Mouse (Mus musculus): Measurements from ENCODE around the gene Adam33.
"Not testable (repeated sequence)": the region's sequence is repeated elsewhere in the genome, so short reads cannot be mapped to it uniquely, and the experiment has no call there.

Adam33 gene

GRCm38 (mm10) chr2:131063404-131063864 is at the start of gene Adam33:
Gene Adam33 (minus strand): TSS chr2:131063814.
- DNase-seq (ENCODE audit: low spot score in 2 of 2) = no peak

GRCm38 (mm10) chr2:131105989-131106388 is 42.4 kb upstream of the Adam33 start:
- no peak for DNase-seq (ENCODE audit: low spot score in 2 of 2)

GRCm38 (mm10) chr2:131105061-131105460 is 41.4 kb upstream of the Adam33 start:
- DNase-seq (ENCODE audit: low spot score in 2 of 2) = not testable (repeated sequence)

- no peak for DNase-seq (ENCODE audit: low spot score in 2 of 2)
Measured at GRCm38 (mm10) chr2:131104021-131104420, 40.4 kb upstream of the Adam33 start.

GRCm38 (mm10) chr2:131101530-131101929 is 37.9 kb upstream of the Adam33 start:
- no peak for DNase-seq (ENCODE audit: low spot score in 2 of 2)

- no peak for DNase-seq (ENCODE audit: low spot score in 2 of 2)
Measured at GRCm38 (mm10) chr2:131097087-131097486, 33.5 kb upstream of the Adam33 start.

GRCm38 (mm10) chr2:131096101-131096795 is 32.6 kb upstream of the Adam33 start:
- peak; percentile 29 to 34 for DNase-seq (ENCODE audit: low spot score in 2 of 2)

- DNase-seq (ENCODE audit: low spot score in 2 of 2) = peak; percentile 84 to 87
Measured at GRCm38 (mm10) chr2:131094823-131095222, 31.2 kb upstream of the Adam33 start.

GRCm38 (mm10) chr2:131093577-131093976 is 30.0 kb upstream of the Adam33 start:
- DNase-seq (ENCODE audit: low spot score in 2 of 2) = no peak

- DNase-seq (ENCODE audit: low spot score in 2 of 2) = no peak
Measured at GRCm38 (mm10) chr2:131090852-131091251, 27.2 kb upstream of the Adam33 start.

GRCm38 (mm10) chr2:131089634-131090033 is 26.0 kb upstream of the Adam33 start:
- no peak for DNase-seq (ENCODE audit: low spot score in 2 of 2)

GRCm38 (mm10) chr2:131088581-131088980 is 25.0 kb upstream of the Adam33 start:
- no peak for DNase-seq (ENCODE audit: low spot score in 2 of 2)

GRCm38 (mm10) chr2:131086667-131087390 is 23.2 kb upstream of the Adam33 start, which contains the start of gene Siglec1:
Gene Siglec1 (minus strand): TSS chr2:131086765.
- no peak for DNase-seq (ENCODE audit: low spot score in 2 of 2)

- no peak for DNase-seq (ENCODE audit: low spot score in 2 of 2)
Measured at GRCm38 (mm10) chr2:131084206-131084605, 20.6 kb upstream of the Adam33 start.

- DNase-seq (ENCODE audit: low spot score in 2 of 2) = no peak
Measured at GRCm38 (mm10) chr2:131080507-131080906, 16.9 kb upstream of the Adam33 start.

- no peak for DNase-seq (ENCODE audit: low spot score in 2 of 2)
Measured at GRCm38 (mm10) chr2:131072536-131072935, 8.9 kb upstream of the Adam33 start.

GRCm38 (mm10) chr2:131067481-131067880 is 3.9 kb upstream of the Adam33 start:
- no peak for DNase-seq (ENCODE audit: low spot score in 2 of 2)

- DNase-seq (ENCODE audit: low spot score in 2 of 2) = peak in 1 of 2 experiments; percentile 31
Measured at GRCm38 (mm10) chr2:131066342-131066741, 2.7 kb upstream of the Adam33 start.

- no peak for DNase-seq (ENCODE audit: low spot score in 2 of 2)
Measured at GRCm38 (mm10) chr2:131061607-131062006, 2.0 kb downstream of the Adam33 start.

- DNase-seq (ENCODE audit: low spot score in 2 of 2) = no peak
Measured at GRCm38 (mm10) chr2:131060784-131061183, 2.8 kb downstream of the Adam33 start.

- no peak for DNase-seq (ENCODE audit: low spot score in 2 of 2)
Measured at GRCm38 (mm10) chr2:131059781-131060540, 3.7 kb downstream of the Adam33 start.

- DNase-seq (ENCODE audit: low spot score in 2 of 2) = peak; percentile 32 to 46
Measured at GRCm38 (mm10) chr2:131059377-131059776, 4.2 kb downstream of the Adam33 start.
